Comparison of ENCODE assay signal across 8 mouse cellular contexts in genomic region chr13:55322130-55322825, GRCm38 (mm10). TPM values are rescaled to one million over a fixed set of nuclear protein-coding genes. Genes with fewer than 3 reads are reported as not detected.
DNase-seq lines count a peak whose midpoint lies in the region; ATAC-seq and TF ChIP-seq lines count a peak whose summit lies in the region.

No protein-coding gene starts in this region.

- no peak for TF ChIP-seq POLR2A in spleen, adult 2 months (IDR thresholded peaks at IDR 0.05; ENCODE audit: low read depth, low read length)

- under 1% methylated on average over 31 of the region's 31 CpGs for WGBS in spleen, adult 2 months
- WGBS in forebrain, postnatal 0 days = under 1% methylated on average over 31 of the region's 31 CpGs

- H3K27me3 ChIP-seq in spleen, adult 2 months (ENCODE audit: control insufficient read depth, insufficient read depth, low read length) = no peaks in the 10 kb centered on the region
- H3K27me3 ChIP-seq in forebrain, postnatal 0 days (ENCODE audit: insufficient read depth, low read length) = no peaks in the 10 kb centered on the region

- ATAC-seq in forebrain, postnatal 0 days = peak; percentile 49

- no peak for DNase-seq in spleen, adult 2 months (ENCODE audit: low read depth in 1 of 2, low spot score in 2 of 2)
- DNase-seq in spleen, postnatal 14 days (ENCODE audit: low spot score in 2 of 2) = no peak
- DNase-seq in cerebellum, adult 8-10 months = peak; percentile 45
- DNase-seq in forebrain, postnatal 0 days = peak; percentile 63
- peak; percentile 92 for DNase-seq in kidney, adult 9 months
- DNase-seq in lung, postnatal 10 days = peak; percentile 59
- peak; percentile 34 for DNase-seq in right cerebral cortex, postnatal 14 days
- no peak for DNase-seq in gastrocnemius, adult 8-10 months (ENCODE audit: low spot score in 2 of 2)

- H3K4me1 ChIP-seq in spleen, adult 2 months (ENCODE audit: control insufficient read depth, insufficient read depth, insufficient read length) = peaks cover 32% of the 10 kb centered on the region
- H3K4me1 ChIP-seq in forebrain, postnatal 0 days (ENCODE audit: insufficient read depth) = peaks cover 15% of the 10 kb centered on the region; the same call in 1 of the 2 replicates

- peak overlapping the region; percentile 90 for H3K4me2 ChIP-seq in forebrain, postnatal 0 days (ENCODE audit: low read depth)

- H3K27ac ChIP-seq in spleen, adult 2 months (ENCODE audit: insufficient read depth, low read length) = peak overlapping the region; percentile 77
- H3K27ac ChIP-seq in forebrain, postnatal 0 days (ENCODE audit: low read depth, low read length) = peak overlapping the region; percentile 73

- peak overlapping the region; percentile 88 for H3K9ac ChIP-seq in forebrain, postnatal 0 days

- H3K4me3 ChIP-seq in spleen, adult 2 months (ENCODE audit: extremely low read depth, insufficient read depth, insufficient read length) = peak overlapping the region; percentile 88
- peak overlapping the region; percentile 88 for H3K4me3 ChIP-seq in forebrain, postnatal 0 days (ENCODE audit: low read depth, low read length)

- no peaks in the 10 kb centered on the region for H3K9me3 ChIP-seq in forebrain, postnatal 0 days (ENCODE audit: low read length)

- H3K36me3 ChIP-seq in spleen, adult 2 months (ENCODE audit: control insufficient read depth, insufficient read depth, low read length) = peaks cover 21% of the 10 kb centered on the region
- H3K36me3 ChIP-seq in forebrain, postnatal 0 days (ENCODE audit: insufficient read depth) = peaks cover 34% of the 10 kb centered on the region

- peak; percentile 14; the same call in 1 of the 2 replicates for TF ChIP-seq CTCF in spleen, adult 2 months (IDR thresholded peaks at IDR 0.05; ENCODE audit: extremely low read depth, insufficient read depth, insufficient read length, insufficient replicate concordance)
- TF ChIP-seq CTCF in forebrain, postnatal 0 days (IDR thresholded peaks at IDR 0.05; ENCODE audit: low read depth) = peak; percentile 57

RNA-seq across cellular contexts. Expression of gene Rab24, which starts 0.5 kb away (rescaled TPM):
- polyA plus RNA-seq in spleen, adult 2 months (2012; rRNA removed) = 54.7 and 75.2 TPM in 2 replicates
- 67.3 and 77.4 TPM in 2 replicates for total RNA-seq in forebrain, postnatal 0 days (2014; rRNA removed)
- polyA plus RNA-seq in forebrain, postnatal 0 days (2015; fragmentation: Nextera tagmentation; extraction: Ambion mirVana) = 92.3 and 99.4 TPM in 2 replicates
- total RNA-seq in gastrocnemius, adult 8-10 months (2022) = 10 to 100 TPM; 32.0 to 37.3 (median 34.5) TPM

RNA-seq across cellular contexts. Expression of gene Prelid1, which starts 2.0 kb away (rescaled TPM):
- polyA plus RNA-seq in spleen, adult 2 months (2012; rRNA removed) = 195 and 230 TPM in 2 replicates
- 159 and 187 TPM in 2 replicates for total RNA-seq in forebrain, postnatal 0 days (2014; rRNA removed)
- 313 and 316 TPM in 2 replicates for polyA plus RNA-seq in forebrain, postnatal 0 days (2015; fragmentation: Nextera tagmentation; extraction: Ambion mirVana)
- 10 to 100 TPM; 12.6 to 19.7 (median 16.9) TPM for total RNA-seq in gastrocnemius, adult 8-10 months (2022)

RNA-seq across cellular contexts. Expression of gene Mxd3, which starts 7.3 kb away (rescaled TPM):
- polyA plus RNA-seq in spleen, adult 2 months (2012; rRNA removed) = 14.3 and 18.5 TPM in 2 replicates
- 10.1 and 10.5 TPM in 2 replicates for total RNA-seq in forebrain, postnatal 0 days (2014; rRNA removed)
- 7.3 and 9.4 TPM in 2 replicates for polyA plus RNA-seq in forebrain, postnatal 0 days (2015; fragmentation: Nextera tagmentation; extraction: Ambion mirVana)
- total RNA-seq in gastrocnemius, adult 8-10 months (2022) = not detected

RNA-seq across cellular contexts. Expression of gene Lman2, which starts 40.3 kb away (rescaled TPM):
- 63.9 and 70.1 TPM in 2 replicates for polyA plus RNA-seq in spleen, adult 2 months (2012; rRNA removed)
- 55.2 and 62.6 TPM in 2 replicates for total RNA-seq in forebrain, postnatal 0 days (2014; rRNA removed)
- polyA plus RNA-seq in forebrain, postnatal 0 days (2015; fragmentation: Nextera tagmentation; extraction: Ambion mirVana) = 32.8 TPM in 2 replicates
- 10 to 100 TPM; 32.5 to 39.6 (median 34.6) TPM for total RNA-seq in gastrocnemius, adult 8-10 months (2022)

RNA-seq across cellular contexts. Expression of gene Rgs14, which starts 47.3 kb away (rescaled TPM):
- polyA plus RNA-seq in spleen, adult 2 months (2012; rRNA removed) = 54.7 and 68.4 TPM in 2 replicates
- 4.0 and 4.4 TPM in 2 replicates for total RNA-seq in forebrain, postnatal 0 days (2014; rRNA removed)
- polyA plus RNA-seq in forebrain, postnatal 0 days (2015; fragmentation: Nextera tagmentation; extraction: Ambion mirVana) = 2.5 and 3.9 TPM in 2 replicates
- under 1 TPM in 2 of 4 experiments, not detected in 2; 0.29 to 0.35 TPM for total RNA-seq in gastrocnemius, adult 8-10 months (2022)

Comparison
In these comparisons a context has a peak if more than half of its experiments do, and no peak if none do; other contexts are left out.
1. DNase-seq: peak in cerebellum, adult 8-10 months (single experiment), forebrain, postnatal 0 days (single experiment), kidney, adult 9 months (single experiment), lung, postnatal 10 days (single experiment) and right cerebral cortex, postnatal 14 days (single experiment); none in spleen, adult 2 months (0 of 2), spleen, postnatal 14 days (0 of 2) and gastrocnemius, adult 8-10 months (0 of 2).